Mouse (Mus musculus) T-cell, adult 2 months (primary cell): ENCODE results near the gene Slmap.
"Not testable (repeated sequence)": the region's sequence is repeated elsewhere in the genome, so short reads cannot be mapped to it uniquely, and the experiment has no call there.

Experiments
- DNase-seq: peaks from one replicate; pipeline ENCODE4 v3.0.0; 2022; ENCODE audit warnings: low spot score

Slmap gene

DNA sequence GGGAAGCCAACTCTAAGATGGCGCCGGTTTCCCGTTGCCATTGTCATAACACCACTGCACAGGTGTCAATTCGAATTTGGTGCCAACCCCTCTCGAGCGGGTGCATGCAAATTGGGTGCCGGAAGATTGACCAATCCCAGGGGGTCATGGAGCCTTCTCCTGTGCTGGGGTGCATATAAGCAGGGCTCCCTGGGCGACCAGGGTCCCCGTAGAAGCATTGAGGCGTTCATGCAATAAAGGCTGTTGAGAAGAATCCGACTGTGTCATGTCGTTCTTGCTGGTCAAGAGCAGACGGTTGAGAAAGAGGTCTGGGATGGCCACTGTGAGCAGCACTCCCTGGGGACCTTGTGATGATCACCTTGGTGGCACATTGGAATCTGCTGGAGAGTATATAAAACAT lies 142.9 kb downstream of the Slmap start:
- no peak for DNase-seq

- DNase-seq = not testable (repeated sequence)
Measured at GRCm38 (mm10) chr14:26388961-26389360, 145.8 kb downstream of the Slmap start.

DNA sequence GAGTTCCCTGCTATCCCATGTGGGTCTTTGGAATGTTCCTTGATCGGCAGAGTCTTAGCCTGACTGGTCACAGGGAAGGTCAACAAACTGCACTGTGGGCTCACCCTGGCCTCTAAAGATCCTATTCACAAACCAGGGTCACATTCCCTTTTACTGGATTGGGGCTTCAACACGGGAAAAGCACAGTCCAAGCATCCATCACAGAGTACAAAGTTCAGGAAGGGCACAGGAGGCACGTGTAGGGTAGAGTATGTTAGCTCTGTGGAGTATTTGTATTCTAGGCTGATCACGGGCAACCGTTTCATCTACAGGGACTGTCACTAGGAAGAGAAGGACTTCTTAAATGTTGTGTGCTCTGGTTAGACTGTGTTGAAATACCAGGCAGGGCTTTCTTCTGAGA lies 147.7 kb downstream of the Slmap start:
- not testable (repeated sequence) for DNase-seq

DNA sequence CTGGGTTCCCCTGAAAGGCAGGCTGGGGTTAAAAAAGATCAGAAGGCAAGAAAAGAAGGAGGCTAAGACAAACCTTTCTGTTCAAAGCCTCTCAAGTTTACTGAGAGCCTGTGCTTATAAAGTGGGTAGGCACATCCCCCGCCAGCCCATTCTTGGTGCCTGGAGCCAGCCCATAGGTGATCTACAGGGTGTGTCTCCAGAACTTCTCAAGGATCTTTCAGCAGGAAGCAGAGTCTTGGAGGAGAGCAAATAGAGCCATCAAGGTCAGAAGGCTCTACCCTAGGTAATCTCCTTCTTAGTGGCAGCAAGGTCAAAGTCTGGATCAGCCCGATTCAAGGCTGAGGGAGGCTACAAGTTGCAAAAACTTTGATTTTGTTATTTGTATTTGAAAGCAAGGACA lies 149.1 kb downstream of the Slmap start:
- DNase-seq = not testable (repeated sequence)

GRCm38 (mm10) chr14:26379071-26379470 lies 155.7 kb downstream of the Slmap start:
- no peak for DNase-seq

DNA sequence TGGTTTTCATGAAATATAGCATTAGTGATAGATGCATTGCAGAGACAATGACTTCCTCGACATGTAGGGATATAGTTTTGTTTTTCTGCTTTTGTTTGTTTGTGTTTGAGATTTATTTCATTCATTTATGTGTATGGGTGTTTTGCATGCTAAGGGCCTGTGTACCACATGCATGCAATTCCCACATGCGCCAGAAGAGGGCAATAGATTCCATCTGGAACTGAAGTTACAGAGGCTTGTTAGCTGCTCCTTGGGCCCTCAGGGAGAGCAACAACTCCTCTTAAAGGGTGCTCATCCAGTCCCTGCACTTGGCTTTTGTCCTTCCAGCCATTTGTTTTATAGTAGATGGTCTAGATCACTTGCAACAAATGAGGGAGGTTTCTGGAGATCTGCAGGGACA lies 158.1 kb downstream of the Slmap start:
- DNase-seq = peak; percentile 8
